Mouse (Mus musculus) frontal cortex, postnatal 36 days (tissue): ENCODE data around the gene Srr.

Experiments
- DNase-seq, 2 experiments: peaks; one replicate each; pipeline ENCODE4 v3.0.0; 2022; ENCODE audit warnings: low spot score in 2 of 2

The Srr gene

GRCm38 (mm10) chr11:74863471-74863870, 62.3 kb downstream of the Srr start:
- no peak for DNase-seq

DNA sequence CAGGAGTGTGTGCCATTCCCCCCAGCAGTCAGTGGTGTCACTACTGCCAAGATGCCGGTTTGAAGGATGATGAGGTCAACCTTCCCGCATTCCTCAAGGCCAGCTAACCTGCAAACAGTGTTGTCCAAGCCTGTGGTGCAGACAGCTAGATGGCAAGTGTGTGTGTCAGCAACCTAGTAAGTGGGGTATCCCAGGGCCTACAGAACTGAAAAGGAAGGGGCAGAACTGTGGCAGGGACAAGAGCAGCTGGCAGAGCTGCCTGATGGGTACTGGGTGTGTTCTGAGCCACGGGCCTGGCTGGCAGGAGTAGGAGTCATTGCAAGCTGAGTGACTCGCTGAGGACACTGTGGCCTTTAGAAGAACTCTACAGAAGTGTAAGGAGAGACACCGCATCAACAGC, 63.6 kb downstream of the Srr start:
- DNase-seq: no peak

DNA sequence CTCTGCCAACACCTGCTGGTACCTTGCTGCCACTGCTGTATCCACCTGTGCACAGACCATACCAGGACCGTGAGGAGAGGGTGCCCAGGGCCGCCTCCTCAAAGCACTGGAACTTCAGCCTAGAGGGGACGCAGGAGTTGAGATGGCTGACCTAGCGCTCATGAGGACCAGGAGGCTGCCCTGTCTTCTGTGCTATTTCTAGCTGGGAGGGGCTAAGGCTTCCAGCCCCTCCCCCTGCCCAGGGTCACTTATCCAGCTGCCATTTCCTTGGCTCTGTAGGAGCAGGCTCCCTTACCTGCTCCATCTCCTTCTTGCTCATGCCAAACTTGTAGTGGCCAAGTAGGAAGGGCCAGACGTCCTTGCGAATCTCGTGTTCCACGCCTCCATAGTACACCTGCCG, 68.0 kb downstream of the Srr start:
- DNase-seq: no peak
